Mouse (Mus musculus) lung, postnatal 10 days (tissue): ENCODE data around the gene Entpd4b.
"Not testable (repeated sequence)": the region's sequence is repeated elsewhere in the genome, so short reads cannot be mapped to it uniquely, and the experiment has no call there.

ENCODE experiments used
- DNase-seq: peaks from one replicate; pipeline ENCODE4 v3.0.0; 2021

Entpd4b gene

GRCm38 (mm10) chr14:69555110-69555831 is at the start of gene Entpd4b:
TSS of gene Entpd4b (plus strand) at chr14:69555424.
- DNase-seq: not testable (repeated sequence)

DNA sequence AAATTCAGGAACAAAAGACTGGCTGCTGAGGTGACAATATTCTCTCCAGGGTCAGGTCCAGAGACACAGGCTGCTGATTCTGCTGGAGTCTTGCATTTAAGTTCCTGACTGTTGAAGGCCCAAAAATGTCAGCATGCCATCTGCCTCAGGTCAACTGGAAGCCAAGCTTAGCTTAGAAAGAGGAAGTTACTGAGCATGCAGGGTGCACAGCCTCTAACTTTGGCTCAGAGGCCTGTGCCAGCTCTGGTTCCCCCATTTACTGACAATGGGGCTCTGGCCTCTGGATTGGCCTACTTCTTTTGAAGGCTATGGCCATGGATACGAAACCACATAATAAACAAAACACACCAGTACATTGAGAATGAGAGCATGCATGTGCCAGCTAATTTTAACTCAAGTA is 48.2 kb upstream of the Entpd4b start:
- not testable (repeated sequence) for DNase-seq

GRCm38 (mm10) chr14:69512449-69512848 is 42.8 kb upstream of the Entpd4b start, which contains the start of gene Gm27179:
TSS of gene Gm27179 (minus strand) at chr14:69512549.
- not testable (repeated sequence) for DNase-seq

- not testable (repeated sequence) for DNase-seq
Observed at GRCm38 (mm10) chr14:69520810-69521209, 34.4 kb upstream of the Entpd4b start.

GRCm38 (mm10) chr14:69523001-69523400 is 32.2 kb upstream of the Entpd4b start:
- DNase-seq: not testable (repeated sequence)

GRCm38 (mm10) chr14:69526202-69526601 is 29.0 kb upstream of the Entpd4b start:
- not testable (repeated sequence) for DNase-seq

DNA sequence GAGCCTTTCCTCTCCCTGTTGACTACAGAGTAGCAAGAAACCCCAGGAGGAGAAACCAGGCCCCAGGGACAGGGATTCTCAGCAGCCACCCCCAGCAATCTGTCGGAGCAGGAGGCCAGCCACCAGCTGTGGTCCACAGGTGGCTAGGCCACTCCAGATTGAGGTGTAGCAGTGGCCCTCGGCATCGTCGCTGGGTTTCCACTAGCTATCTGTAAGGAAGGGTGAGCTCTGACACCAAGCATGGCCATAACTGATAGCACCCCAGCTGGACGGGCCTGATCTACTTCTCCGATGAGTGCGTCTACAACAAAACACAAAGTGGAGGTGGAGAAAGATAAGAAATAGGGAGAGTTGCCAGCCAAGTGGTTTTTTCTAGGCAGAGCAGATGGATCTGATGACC is 18.7 kb upstream of the Entpd4b start:
- DNase-seq: not testable (repeated sequence)

DNA sequence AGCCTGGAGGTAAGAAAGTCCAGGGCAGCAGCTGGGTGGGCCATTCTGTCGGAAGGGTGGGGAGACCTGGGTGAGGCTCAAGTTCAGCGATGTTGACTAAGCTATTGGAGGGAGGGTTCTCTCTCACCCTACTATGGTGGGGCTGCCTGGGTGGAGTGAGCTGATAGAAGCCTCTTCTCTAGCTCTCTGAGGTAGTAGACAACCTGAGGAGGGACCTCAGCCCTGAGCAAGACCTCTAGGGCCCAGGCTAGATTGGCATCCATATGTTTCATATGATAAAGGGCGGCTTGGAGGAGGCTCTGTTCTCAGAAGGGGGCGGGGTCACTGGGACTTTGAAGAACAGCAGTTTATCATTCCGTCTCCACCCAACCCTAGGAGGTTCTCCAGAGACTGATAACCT is 15.1 kb upstream of the Entpd4b start:
- not testable (repeated sequence) for DNase-seq

DNA sequence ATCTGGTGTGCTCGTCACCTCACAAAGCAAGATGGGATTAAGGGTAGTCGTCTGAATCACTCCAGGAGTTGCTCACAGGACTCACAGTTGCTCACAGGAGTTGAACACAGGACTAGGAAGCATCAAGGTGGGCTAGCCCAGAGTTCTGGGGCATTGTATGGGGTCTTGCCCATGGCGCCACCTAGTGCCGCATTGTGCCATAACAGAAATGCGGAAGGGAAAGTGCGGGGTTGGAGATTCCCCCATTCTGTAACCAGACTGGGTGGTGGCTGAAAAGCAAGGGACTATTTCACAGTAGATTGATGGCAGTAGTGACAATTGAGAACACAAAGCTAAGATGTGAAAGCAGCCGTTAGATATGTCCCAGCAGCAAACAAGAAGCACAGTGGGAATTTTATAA is 12.5 kb upstream of the Entpd4b start:
- not testable (repeated sequence) for DNase-seq

DNA sequence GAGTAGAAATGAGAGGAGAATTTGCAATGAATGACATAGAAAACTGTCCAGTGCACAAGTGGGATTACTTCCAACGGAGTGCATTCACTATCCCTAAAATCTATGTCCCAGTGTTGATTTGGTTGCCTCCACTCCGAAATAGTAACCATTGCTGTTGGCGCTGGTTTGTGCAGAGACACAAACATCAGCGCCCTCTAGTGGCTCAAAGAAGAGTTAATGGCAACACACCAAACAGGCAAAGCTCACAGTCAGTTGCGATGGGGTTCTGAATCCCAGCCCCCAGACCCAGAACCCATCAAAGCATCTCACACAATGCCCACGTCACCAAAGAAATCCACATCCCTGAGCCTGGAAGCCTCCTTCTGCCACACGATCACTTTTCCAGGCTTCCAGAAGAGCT is 11.2 kb upstream of the Entpd4b start:
- DNase-seq: not testable (repeated sequence)

- not testable (repeated sequence) for DNase-seq
Observed at GRCm38 (mm10) chr14:69545052-69545451, 10.2 kb upstream of the Entpd4b start.

DNA sequence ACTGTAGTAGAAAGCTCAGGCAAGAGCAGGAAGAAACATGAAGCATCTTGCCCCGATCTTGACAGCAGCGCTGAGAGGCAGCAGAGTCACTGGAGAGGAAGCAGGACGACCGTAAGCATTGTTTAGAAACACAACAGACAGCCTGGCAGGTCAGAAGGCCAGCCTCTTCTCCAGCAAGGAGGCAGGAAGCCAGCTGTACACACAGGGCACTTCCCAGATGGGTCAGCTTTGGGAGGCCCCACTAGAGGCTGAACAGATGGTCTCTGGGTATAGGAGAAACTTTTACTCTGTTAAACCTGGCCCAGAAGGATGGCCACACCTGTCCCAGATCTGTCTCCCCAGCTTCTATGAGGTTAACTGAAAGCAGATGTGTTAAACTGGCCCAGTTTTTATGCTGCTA is 7.9 kb upstream of the Entpd4b start:
- DNase-seq: not testable (repeated sequence)

- not testable (repeated sequence) for DNase-seq
Observed at GRCm38 (mm10) chr14:69556820-69557219, 1.6 kb downstream of the Entpd4b start.

GRCm38 (mm10) chr14:69557550-69557949 is 2.3 kb downstream of the Entpd4b start:
- DNase-seq: not testable (repeated sequence)
